Mouse (Mus musculus) spleen, postnatal 10 days (tissue): ENCODE results near the gene Tlr7.
A peak's percentile ranks its signal among the peaks of the same experiment; 100 is the strongest.
"Not testable (repeated sequence)": the region's sequence is repeated elsewhere in the genome, so short reads cannot be mapped to it uniquely, and the experiment has no call there.

Experiments
- DNase-seq, 2 experiments: peaks; one replicate each; pipeline ENCODE4 v3.0.0; 2021 to 2022; ENCODE audit warnings: low spot score in 2 of 2

The Tlr7 gene

GRCm38 (mm10) chrX:167302061-167302460 is 28.3 kb downstream of the Tlr7 start:
- not testable (repeated sequence) for DNase-seq

- DNase-seq, result peak; percentile 26 to 70
Observed at GRCm38 (mm10) chrX:167276953-167277352, 53.4 kb downstream of the Tlr7 start.

- DNase-seq, result no peak
Observed at GRCm38 (mm10) chrX:167276551-167276950, 53.8 kb downstream of the Tlr7 start.

GRCm38 (mm10) chrX:167264086-167264485 is 66.3 kb downstream of the Tlr7 start, which contains the start of gene Tlr8:
TSS of gene Tlr8 (minus strand) at chrX:167264329.
- no peak for DNase-seq

- no peak for DNase-seq
Observed at GRCm38 (mm10) chrX:167263530-167263929, 66.8 kb downstream of the Tlr7 start.
